Mouse (Mus musculus) v-Abl transformed pro-B cells (cell line): ENCODE data around the gene Poc5.

Source experiments
- in situ Hi-C, 2 experiments: fragments of 400-800 bp; cut with MboI; formaldehyde crosslinking; loops; one replicate each; pipeline ENCODE4 v1.15.1; 2025; ENCODE audit not compliant: unreplicated experiment in 2 of 2

Gene Poc5

DNA sequence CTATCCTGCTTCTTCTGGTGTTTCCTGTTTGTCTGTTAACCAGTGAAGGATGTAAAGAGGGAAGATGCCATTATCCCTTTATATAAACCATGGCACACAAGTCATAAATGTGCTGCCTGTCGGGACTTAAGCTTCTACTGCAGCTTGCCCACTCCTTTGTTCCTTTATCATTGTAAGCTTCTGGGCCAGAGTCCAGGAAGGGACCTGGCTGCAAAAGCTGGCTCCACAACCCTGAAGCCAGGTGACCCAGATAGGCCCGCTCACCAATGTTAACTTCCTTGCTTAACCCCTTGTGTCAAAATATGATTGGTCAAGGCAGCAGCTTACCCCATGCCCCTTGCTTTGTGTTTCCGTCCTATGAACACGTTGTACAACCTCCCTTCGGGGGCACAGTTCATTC, 40.4 kb downstream of the Poc5 start:
- in situ Hi-C loops: no loop called here

DNA sequence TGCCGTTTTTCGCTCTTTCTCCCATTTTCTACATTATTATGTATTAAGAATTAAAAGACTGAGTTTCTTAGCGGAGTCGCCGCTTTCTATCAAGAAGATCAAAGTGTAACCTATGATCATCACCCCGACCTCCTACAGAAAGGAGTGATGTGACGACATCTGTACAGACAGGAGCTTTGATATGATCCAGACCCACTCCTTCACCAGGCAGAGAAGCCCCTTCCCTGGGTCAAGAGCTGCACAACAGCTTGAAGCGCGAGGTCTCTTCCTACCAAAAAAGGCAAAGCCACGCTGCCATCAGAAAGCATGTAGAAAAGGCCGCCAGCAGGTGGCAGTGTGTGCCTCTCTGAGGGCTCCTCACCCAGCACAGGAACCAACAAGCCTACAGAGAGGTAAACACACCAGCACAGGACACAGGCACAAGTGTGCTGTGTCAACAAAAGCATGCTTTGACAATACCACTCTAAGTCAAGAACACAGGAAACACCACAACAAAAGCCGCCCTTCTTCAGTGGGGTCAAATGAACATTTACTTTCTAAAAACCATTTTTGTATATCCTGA, 43.6 kb downstream of the Poc5 start:
- in situ Hi-C loops: loop anchor here (5.0 to 10.0 kb wide), 2 partner anchors 161 to 403 kb away; no protein-coding TSS in a partner anchor

DNA sequence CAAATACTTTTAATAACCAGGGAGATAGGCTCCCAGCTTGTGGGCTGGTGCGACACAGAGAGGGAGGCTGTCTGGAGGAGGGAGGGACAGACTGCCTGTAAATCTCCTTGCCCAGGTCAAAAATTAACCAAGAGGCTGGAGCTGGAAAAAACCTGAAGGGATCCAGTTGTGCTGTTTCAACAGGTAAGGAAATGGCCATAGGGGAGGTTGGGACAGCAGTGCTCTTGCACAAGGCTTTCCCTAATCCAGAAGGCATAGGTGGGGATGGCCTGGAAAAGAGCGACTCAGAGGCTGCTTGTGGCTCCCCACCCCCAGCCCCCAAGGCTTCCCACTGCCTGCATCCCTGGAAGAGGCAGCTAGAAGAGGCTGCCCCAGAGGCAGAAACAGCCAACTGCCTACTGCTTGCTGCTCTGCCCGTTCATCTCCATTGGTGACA, 44.3 kb downstream of the Poc5 start:
- in situ Hi-C loops: loop anchor here (5.0 to 10.0 kb wide), 2 partner anchors 160 to 402 kb away; no protein-coding TSS in a partner anchor

DNA sequence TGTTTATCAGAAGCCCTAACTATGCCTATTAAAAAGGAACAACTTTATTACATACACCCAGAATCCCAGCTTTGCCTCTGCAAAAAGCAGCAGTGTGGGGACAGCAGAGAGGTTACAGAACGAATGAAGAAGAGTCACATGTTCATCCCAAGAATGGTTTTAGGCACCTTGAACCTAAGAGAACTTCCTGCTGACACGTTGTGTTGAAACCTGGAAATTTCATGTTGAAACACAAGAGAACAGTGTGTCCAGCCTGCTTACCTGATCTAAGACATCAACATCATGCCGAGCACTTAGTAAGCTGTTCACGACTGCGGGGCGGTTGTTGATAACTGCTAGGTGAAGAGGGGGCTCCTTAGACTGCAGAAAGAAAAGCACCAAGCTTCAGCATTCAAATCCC, 44.9 kb downstream of the Poc5 start:
- in situ Hi-C loops: loop anchor here (5.0 to 10.0 kb wide), 2 partner anchors 159 to 402 kb away; no protein-coding TSS in a partner anchor

DNA sequence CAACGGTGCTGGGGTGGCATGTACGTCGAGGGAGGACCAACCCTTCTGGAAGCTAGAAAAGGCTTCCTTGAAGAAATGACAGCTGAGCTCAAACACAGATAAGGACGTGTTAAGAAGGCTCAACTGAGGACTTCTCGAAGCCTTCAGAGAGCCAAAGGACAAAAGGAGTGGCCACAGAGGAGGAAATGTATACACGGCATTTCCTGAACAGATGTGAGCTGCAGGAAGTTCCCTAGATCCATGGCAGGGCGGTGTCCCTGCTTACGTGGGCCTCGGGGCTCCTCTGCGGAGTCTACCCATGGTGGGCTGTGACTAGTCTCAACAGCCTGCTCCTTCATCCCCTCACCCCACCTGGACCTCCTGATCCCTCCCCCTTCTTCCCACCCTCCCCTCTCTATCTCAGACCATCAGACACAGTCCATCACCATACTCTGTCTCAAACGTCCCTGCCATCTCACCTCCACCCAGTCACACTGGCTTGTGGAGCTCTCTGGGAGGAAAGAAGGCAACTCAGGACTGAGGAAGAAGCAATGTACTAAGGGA, 45.6 kb downstream of the Poc5 start:
- in situ Hi-C loops: loop anchor here (5.0 to 10.0 kb wide), 2 partner anchors 159 to 401 kb away; no protein-coding TSS in a partner anchor

DNA sequence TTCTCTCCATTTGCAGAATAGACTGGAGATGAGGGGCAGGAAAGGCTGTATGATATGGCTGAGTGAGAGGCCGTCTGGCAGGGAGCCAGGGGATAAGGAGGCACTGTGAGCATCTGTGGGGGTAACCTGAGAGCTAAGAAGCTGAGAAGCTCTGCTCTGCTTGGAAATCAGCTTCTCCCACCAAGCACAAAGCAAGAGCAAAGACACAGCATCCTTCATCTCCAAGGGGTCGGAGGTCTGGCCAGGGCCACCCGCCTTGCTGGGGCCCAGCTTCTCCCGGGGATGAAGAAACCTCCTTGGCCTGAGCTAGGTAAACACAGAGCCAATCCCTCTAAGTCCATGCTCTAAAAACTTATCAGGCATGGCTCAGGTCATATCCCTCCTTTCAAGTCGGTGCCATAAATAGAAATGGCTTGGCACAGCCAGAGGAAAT, 46.8 kb downstream of the Poc5 start:
- in situ Hi-C loops: loop anchor here (5.0 to 10.0 kb wide), 2 partner anchors 157 to 400 kb away; no protein-coding TSS in a partner anchor

DNA sequence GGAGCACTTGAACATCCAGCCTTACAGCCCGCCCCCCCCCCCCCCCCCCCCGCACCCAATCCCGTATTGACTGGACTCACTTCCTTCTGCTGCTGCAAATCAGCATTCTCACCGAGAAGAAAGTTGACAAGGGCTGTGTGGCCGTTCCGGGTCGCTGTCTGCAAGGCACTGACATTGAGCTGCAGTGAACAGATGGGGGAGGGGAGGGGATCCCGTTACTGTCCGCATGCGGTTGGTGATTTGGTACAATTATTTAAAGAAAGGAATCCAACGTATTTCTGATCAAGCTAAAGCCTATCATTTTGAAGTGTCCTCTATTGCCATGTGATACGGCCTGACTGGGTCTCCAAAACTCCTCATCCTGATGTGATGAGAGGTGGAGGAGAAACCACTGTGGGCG, 47.7 kb downstream of the Poc5 start:
- in situ Hi-C loops: loop anchor here in 1 of 2 experiments (10.0 kb wide), 1 partner anchor 399 kb away; no protein-coding TSS in a partner anchor

DNA sequence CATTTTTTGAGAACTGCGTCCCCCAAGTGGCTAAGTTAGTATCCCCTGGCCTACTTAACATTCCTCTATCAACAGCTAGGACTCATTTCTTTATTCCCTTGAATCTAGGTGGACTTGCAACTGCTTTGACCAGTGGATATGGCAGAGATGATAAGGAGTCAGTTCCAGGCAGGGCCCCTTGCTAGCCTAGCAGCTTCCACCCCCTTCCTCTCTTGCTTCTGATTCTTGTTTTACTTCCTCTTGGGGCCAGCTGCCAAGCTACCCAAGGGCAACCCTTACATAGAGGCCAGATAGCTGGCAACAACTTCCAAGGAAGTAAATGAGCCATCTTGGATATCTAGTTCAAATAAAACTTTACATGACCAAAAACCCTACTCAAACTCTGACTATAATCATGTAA, 48.8 kb downstream of the Poc5 start:
- in situ Hi-C loops: loop anchor here in 1 of 2 experiments (10.0 kb wide), 1 partner anchor 398 kb away; no protein-coding TSS in a partner anchor

DNA sequence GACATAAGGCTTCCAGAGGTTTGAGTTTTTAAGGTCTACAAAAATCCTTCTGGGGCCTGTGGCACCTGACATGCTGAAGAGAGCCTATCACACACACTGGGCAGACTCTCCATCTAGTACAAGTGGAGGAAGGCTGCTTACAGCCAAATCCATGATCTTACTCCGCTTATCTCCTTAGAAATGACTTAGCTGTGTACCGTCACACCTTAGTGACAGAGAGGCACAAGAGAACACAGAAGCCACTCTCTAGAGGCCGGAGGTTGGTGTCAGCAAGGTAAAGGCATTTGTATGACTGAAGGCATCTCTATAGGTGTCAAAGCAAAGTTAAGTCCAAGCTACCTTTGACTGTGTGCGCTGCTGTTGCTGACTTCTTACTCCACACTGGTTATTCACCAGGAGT, 52.3 kb downstream of the Poc5 start:
- in situ Hi-C loops: no loop called here

DNA sequence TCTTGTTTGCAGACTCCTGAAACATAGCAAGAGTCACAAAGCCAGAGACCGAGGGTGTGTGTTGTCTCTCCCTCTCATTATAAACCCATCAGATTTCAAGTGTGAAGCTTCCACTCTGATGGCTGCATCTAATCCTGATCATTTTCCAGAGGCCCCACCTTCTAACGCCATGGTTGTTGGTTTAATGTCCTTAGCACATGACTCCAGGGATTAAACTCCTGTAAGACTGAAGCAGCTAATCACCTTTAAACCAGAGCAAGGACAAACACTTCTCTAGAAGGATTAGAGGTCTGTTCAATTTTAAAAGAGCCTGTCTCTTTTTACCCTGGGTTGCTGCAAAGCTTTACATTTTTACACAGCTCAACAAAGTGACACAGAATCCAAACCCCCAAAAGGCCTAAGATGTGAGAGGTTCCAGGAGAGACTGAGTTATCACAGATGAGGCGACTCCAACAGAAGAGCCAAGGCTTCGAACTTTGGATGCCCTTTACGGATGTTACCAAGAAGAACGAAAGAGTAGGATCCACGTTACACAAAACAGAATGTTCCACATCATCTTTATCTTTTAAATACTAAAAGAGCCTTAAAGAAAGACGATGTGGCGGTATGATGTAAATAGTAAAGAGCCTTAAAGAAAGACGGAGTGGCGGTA, 62.2 kb downstream of the Poc5 start:
- in situ Hi-C loops: no loop called here

DNA sequence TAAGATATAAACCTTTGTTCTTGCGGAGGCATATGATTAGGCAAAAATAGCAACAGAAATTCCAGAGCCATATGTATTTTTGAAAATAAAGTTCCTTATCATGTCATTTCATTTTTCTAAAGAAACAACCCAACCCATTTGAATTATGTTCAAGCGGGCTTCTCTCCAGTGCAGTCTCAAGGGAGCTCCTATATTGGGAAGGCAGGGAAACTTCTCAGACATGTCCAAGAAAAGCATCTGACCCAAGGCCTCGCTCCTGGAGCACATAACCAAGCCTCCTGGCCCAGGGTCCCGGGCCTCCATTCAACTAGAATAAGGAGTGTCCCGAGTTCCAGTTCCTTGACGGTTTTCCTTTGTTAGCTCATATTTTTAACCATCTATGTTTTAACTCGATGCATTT, 62.8 kb downstream of the Poc5 start:
- in situ Hi-C loops: no loop called here

DNA sequence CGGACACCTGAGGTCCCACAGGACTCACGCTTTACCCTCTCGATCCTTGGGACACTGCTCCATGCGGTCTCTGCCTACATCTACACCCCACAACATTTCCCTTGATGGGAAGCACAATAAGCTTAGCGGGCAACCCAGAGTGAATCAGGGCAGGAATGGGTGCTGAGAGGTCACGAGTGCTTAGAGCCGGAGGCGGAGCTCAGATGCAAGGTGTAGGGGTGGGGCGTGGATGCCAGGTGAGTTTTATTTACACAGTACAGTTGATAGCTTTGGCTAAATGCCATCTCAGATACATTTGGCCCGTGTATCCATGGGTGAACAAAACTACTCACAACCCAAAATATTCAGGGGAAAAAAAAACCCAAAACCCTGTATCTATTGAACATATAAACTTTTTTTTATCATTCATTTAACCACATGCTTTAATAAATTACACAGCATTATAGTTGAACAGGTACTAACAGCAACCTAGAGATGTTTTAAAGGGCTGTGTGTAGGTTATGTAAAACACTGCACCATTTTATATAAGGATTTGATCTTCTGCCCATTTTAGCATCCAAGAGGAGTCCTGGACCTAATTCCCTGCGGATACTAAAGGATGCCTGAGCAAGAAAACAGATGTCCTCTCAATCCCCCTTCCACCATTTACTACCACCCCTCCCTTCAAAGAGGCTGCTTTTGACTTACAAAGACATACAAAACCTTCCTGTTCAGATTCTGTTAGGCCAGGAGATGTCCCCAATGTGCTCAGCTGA, 63.5 kb downstream of the Poc5 start:
- in situ Hi-C loops: no loop called here

DNA sequence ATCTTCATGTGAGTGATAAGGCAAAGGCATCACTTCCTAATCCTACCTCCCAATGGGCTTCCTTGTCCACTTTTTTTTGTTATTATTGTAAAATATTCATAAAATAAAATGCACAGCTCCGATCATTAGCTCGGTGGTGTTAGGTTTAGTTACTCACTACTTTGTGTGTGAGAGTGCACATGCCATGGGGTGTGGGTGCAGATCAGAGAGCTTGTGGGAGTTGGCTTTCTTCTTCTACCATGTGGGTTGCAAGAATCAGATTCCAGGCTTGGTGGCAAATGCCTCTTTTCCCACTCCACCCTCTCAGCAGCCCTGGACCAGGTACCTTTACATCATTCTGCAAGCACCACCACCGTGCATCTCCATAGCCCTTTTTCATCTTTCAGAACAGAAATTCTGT, 64.5 kb downstream of the Poc5 start:
- in situ Hi-C loops: no loop called here

DNA sequence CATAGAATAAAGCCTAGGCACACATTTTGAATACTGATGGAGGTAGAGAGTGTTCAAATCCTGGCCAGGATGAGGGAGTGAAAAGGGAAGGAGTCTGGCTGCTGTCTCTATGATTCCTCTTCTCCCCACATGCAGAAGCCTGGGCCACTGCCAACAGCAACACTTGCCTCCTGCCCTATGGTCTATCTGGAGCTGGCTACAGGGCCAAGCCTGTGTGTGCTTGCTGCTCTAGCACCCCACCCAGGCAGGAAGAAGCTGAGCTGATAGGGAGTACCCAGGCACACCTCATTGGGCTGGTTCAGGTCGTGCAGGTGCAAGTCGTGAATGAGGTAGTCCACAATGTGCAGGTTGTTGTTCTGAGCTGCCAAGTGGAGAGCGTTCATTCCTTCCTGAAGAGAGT, 66.2 kb downstream of the Poc5 start:
- in situ Hi-C loops: no loop called here

DNA sequence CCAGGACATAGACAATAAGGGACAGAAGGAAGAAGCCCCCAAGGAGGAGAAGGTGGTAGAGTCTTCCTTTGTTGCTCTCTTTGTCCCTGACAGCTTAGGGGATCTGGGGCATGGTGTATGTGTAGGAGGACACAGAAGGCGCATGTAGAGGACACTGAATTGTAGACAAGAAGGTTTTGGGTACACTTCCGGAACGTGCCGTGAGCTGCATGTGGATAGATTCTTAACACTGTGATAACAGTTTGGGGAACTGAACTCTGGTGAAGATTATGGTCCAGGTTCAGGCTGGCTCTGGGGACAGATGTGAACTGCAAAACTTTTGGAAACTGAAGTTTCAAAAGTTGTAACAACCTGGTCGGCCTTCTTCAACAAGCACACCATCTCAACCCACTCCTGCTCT, 69.5 kb downstream of the Poc5 start:
- in situ Hi-C loops: no loop called here

DNA sequence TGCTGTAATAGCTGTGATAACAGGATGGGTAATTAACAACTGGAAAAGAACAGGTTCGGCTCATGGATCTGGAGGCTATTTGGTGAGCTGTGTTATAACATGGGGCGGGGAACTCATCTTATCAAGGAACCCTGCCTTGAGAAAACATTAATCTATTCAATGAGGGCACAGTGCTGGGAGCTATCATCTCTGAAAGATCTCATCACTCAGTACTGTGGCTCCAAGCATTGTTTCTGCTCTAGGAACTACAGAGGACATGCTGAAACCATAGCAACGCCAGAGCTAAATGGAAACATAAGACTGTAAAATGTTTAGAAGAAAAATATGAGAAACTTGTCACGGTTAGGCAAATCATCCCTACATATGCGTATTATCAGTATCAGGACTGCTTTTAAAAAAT, 69.9 kb downstream of the Poc5 start:
- in situ Hi-C loops: no loop called here

DNA sequence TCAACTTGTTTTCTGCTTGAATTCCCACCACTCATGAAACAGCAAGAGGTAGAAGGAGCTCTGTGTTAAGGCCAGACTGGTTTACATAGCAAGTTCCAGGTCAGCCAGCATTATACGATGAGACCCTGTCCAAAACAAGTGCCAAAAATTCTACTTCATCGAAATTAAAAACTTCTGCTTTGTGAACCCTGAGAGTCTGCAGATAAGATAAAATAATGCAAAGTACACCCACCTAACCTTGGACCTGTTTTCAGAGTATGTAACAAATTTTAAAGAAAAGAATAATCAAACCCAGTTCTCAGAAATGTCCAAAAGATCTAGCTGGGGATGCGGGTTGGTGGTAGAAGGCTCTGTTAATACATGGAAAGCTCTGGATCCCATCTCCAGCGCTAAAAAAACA, 70.5 kb downstream of the Poc5 start:
- in situ Hi-C loops: no loop called here

DNA sequence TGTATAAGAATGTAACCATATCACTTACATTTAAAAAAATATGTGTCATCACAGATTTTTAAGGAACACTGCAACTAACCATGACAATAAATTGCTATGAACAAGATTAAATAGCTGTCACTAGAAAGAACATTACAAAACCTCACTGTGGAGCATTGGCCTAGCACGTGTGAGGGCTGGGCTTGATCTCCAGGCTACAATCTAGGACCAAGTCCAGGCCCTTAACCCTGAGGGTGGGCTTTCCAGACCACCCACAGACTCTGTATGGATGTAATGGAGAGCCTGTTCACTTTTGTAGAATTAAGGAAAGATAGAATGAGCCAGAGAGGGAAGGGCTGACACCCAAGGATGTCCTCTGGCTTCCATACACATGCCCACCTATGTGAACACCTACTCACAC, 74.5 kb downstream of the Poc5 start:
- in situ Hi-C loops: no loop called here

DNA sequence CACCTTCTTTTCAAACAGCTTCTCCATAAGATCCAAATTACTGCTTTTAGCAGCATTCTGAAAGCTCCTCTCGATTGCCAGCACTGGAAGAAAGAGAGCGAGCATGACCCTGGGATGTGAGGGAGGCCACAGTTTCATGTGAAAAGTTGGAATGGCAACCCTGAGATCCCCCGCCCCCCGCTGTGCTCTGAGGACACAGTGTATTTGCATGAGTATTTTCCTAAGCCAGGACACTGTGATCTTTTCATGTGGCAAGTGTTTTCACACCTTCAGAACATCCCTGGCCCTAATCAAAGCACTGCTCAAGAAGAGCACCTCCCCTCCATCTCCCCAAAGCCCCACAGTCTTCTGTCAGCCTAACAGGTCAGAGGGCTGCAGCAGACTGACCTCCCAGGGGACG, 77.2 kb downstream of the Poc5 start:
- in situ Hi-C loops: no loop called here
